Mouse (Mus musculus) forebrain, embryonic 12.5 days (tissue): ENCODE results near the gene Hdc. TPM values are rescaled to one million over a fixed set of nuclear protein-coding genes. Genes with fewer than 3 reads are reported as not detected.

Experiments used
- ATAC-seq: fragments of 200-750 bp; cut with Nextera tagmentation; 2 replicates; pipeline ENCODE4 v1.8.0; 2017; ENCODE audit warnings: moderate TSS enrichment; ENCODE audit not compliant: low FRiP score
- H3K27ac ChIP-seq: fragments of 300-500 bp; sonication (generic); 2 replicates; pipeline ENCODE4 v1.5.1; 2016; ENCODE audit warnings: mild to moderate bottlenecking
- H3K27me3 ChIP-seq: fragments of 300-500 bp; sonication (generic); 2 replicates; pipeline ENCODE4 v1.6.1; 2016; ENCODE audit warnings: mild to moderate bottlenecking
- H3K36me3 ChIP-seq: fragments of 300-500 bp; sonication (generic); replicated peaks from 2 replicates; pipeline ENCODE4 v1.6.1; 2016; ENCODE audit warnings: mild to moderate bottlenecking
- H3K4me1 ChIP-seq: fragments of 300-500 bp; sonication (generic); 2 replicates; pipeline ENCODE4 v1.6.1; 2016
- H3K4me2 ChIP-seq: fragments of 300-500 bp; sonication (generic); 2 replicates; pipeline ENCODE4 v1.6.1; 2016; ENCODE audit warnings: mild to moderate bottlenecking, moderate library complexity
- H3K4me3 ChIP-seq: fragments of 300-500 bp; sonication (generic); replicated peaks from 2 replicates; pipeline ENCODE4 v1.5.1; 2016; ENCODE audit warnings: mild to moderate bottlenecking
- H3K9ac ChIP-seq: fragments of 300-500 bp; sonication (generic); 2 replicates; pipeline ENCODE4 v1.6.1; 2016; ENCODE audit warnings: mild to moderate bottlenecking
- H3K9me3 ChIP-seq: fragments of 300-500 bp; sonication (generic); 2 replicates; pipeline ENCODE4 v1.6.1; 2016
- WGBS: fragments of 180-500 bp; shearing (Covaris S2); methylation state at CpG from one replicate; pipeline ENCODE4 v1.1.7; 2016; 5-methylcytosine and 5-hydroxymethylcytosine counted together
- polyA plus RNA-seq: library from polyadenylated mRNA; unstranded; fragments of >200 nt; fragmentation: Nextera tagmentation; extraction: Ambion mirVana; gene quantifications from 2 replicates; pipeline ENCODE4 v1.2.1, GENCODE M21; 2016

Hdc gene
- 0.90 and 0.91 TPM in 2 replicates for polyA plus RNA-seq

DNA sequence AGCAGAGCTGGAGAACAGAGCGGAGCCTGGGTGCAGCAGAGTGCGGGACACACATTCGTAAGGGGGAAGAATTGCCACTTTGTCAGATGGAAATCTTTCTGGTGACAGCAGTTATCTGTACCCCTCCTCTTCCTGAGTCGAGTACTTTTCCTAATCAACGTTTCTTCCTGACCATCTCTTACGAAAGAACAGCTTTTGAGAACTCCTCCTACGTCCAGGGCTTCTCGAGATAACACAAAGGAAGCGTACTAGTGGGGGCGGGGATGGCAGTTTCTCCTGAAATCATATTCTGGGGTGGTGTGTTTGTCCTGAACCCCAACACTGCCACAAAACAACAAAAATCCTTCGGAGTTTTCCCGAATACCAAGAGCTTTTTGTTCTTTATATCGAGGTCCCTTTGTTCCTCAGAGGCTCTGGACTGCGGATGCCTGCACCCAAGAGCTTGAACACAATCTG lies at the start of gene Hdc:
Gene Hdc, minus strand, starts transcription at position 51 of the 456 bp plus-strand sequence.
- no peak for ATAC-seq
- H3K27ac ChIP-seq = 0 out of 2 replicates have a peak within 1 kb of the TSS, but pooled peaks have one; percentile 4

DNA sequence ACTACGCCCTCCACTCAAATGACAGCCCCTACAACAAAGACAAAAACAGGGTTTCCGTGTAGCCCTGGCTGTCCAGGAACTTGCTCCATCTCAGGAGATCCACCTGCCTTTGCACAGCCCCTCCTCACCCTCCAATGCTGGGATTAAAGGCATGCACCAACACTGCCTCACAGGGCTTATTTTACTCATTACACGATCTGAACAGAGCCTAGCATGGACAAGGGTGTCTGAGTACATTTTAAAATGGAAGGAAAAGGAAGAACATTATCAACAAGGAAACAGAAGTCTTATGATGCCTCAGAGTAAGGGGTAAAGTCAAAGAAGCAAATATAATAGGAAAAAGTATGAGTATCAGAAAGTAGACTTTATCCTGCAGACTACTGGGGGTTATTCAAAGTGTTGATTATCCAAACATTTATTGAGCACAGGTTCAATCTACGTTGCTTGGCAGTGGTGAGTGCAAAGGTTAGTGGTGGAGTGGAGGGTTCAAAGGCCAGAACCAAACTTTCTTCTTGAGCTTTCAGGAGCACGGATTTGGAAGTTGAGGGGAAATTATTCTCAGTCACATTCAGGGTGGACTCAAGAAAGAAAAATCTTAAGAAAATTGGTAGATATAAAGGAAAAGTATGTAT lies 49.6 kb upstream of the Hdc start:
- Histone ChIP-seq H3K4me3 (no peak overlapping the region), H3K27ac (no peak overlapping the region), H3K4me1 (peaks cover 20% of the 10 kb centered on the region), H3K27me3 (no peaks in the 10 kb centered on the region), H3K4me2 (no peak overlapping the region), H3K9ac (no peak overlapping the region), H3K9me3 (no peaks in the 10 kb centered on the region), H3K36me3 (no peaks in the 10 kb centered on the region)
- 92% methylated on average over 5 of the region's 5 CpGs for WGBS
- ATAC-seq = no peak

More for the DNA sequence above, at the start of gene Hdc:
- 76% methylated on average over 14 of the region's 14 CpGs for WGBS
- H3K27me3 ChIP-seq = no peaks in the 10 kb centered on the region
- no peaks in the 10 kb centered on the region for H3K36me3 ChIP-seq
- peaks cover 8% of the 10 kb centered on the region; the same call in 1 of the 2 replicates for H3K4me1 ChIP-seq
- H3K4me3 ChIP-seq = no peak within 1 kb of the TSS
- H3K9me3 ChIP-seq = no peaks in the 10 kb centered on the region
- no peak within 1 kb of the TSS for H3K4me2 ChIP-seq
- no peak within 1 kb of the TSS for H3K9ac ChIP-seq

DNA sequence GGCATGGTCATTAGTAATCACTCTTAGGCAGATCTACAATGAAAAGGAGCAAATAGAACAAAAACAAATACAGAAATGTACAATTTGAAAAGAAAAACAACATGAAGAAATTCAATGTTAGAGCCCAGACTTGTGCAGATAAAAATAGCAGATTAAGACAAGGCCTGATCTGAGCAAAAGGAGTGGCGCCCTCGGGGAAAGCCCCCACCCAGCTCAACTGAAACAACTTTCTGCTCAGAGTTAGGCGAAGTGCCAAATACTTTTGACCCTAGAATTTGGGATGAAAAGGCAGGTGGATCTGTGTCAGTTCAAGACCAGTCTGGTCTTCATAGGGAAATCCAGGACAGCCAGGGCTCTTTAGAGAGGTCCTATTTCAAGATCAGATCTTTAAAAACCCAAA lies 46.9 kb upstream of the Hdc start:
- no peak for ATAC-seq
- H3K9me3 ChIP-seq = no peaks in the 10 kb centered on the region
- H3K36me3 ChIP-seq = no peaks in the 10 kb centered on the region
- 93% methylated on average over 3 of the region's 3 CpGs for WGBS
- no peaks in the 10 kb centered on the region for H3K27me3 ChIP-seq
- H3K4me2 ChIP-seq = no peak overlapping the region
- H3K9ac ChIP-seq = no peak overlapping the region
- no peak overlapping the region for H3K4me3 ChIP-seq
- no peaks in the 10 kb centered on the region for H3K4me1 ChIP-seq
- no peak overlapping the region for H3K27ac ChIP-seq

- Histone ChIP-seq H3K4me1 (no peaks in the 10 kb centered on the region), H3K36me3 (no peaks in the 10 kb centered on the region), H3K9ac (no peak overlapping the region), H3K27me3 (no peaks in the 10 kb centered on the region), H3K9me3 (no peaks in the 10 kb centered on the region), H3K4me3 (no peak overlapping the region), H3K4me2 (no peak overlapping the region), H3K27ac (no peak overlapping the region)
- WGBS = 68% methylated on average over 4 of the region's 4 CpGs
- ATAC-seq = no peak
Observed at GRCm38 (mm10) chr2:126663481-126663880, 44.4 kb upstream of the Hdc start.

GRCm38 (mm10) chr2:126652929-126653328 lies 33.8 kb upstream of the Hdc start:
- Histone ChIP-seq H3K36me3 (peaks cover 50% of the 10 kb centered on the region), H3K4me3 (no peak overlapping the region), H3K27me3 (no peaks in the 10 kb centered on the region), H3K27ac (no peak overlapping the region), H3K4me2 (no peak overlapping the region), H3K9me3 (no peaks in the 10 kb centered on the region), H3K9ac (no peak overlapping the region), H3K4me1 (no peaks in the 10 kb centered on the region)
- ATAC-seq = no peak
- WGBS = 83% methylated on average over 4 of the region's 4 CpGs

- WGBS = 96% methylated on average over 3 of the region's 3 CpGs
- no peak overlapping the region for H3K27ac ChIP-seq
- peaks cover 64% of the 10 kb centered on the region for H3K36me3 ChIP-seq
- H3K27me3 ChIP-seq = no peaks in the 10 kb centered on the region
- H3K4me3 ChIP-seq = no peak overlapping the region
- ATAC-seq = no peak
- H3K4me1 ChIP-seq = no peaks in the 10 kb centered on the region
- H3K9me3 ChIP-seq = no peaks in the 10 kb centered on the region
- H3K9ac ChIP-seq = no peak overlapping the region
- no peak overlapping the region for H3K4me2 ChIP-seq
Observed at GRCm38 (mm10) chr2:126647762-126648161, 28.7 kb upstream of the Hdc start.

GRCm38 (mm10) chr2:126646461-126646860 lies 27.4 kb upstream of the Hdc start:
- ATAC-seq = no peak
- no peak overlapping the region for H3K9ac ChIP-seq
- peaks cover 63% of the 10 kb centered on the region for H3K36me3 ChIP-seq
- H3K4me2 ChIP-seq = no peak overlapping the region
- H3K4me1 ChIP-seq = no peaks in the 10 kb centered on the region
- H3K27ac ChIP-seq = no peak overlapping the region
- WGBS = 94% methylated on average over 5 of the region's 5 CpGs
- no peaks in the 10 kb centered on the region for H3K9me3 ChIP-seq
- no peak overlapping the region for H3K4me3 ChIP-seq
- no peaks in the 10 kb centered on the region for H3K27me3 ChIP-seq

DNA sequence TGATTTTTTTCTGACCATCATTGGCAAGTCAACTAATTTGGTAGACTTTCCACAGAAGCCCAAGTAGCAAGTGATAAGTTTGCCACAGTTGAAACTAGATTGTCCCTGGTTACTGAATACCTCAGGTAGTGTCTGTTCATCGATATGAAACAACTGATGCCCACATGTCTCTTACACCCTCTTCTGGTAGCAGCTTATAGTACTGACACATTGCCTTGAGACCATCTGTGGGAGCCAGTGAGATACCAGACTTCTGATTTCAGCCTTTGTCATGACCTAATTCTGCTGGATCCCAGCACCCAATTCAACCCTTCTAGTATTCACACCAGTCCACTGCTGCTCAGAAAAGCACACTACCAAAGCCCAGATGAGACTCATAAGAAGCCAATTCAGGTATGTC lies 25.7 kb upstream of the Hdc start:
- 95% methylated on average over 1 of the region's 1 CpGs for WGBS
- ATAC-seq = no peak
- Histone ChIP-seq H3K4me2 (no peak overlapping the region), H3K36me3 (peaks cover 70% of the 10 kb centered on the region), H3K4me1 (no peaks in the 10 kb centered on the region), H3K9ac (no peak overlapping the region), H3K4me3 (no peak overlapping the region), H3K27me3 (no peaks in the 10 kb centered on the region), H3K27ac (no peak overlapping the region), H3K9me3 (no peaks in the 10 kb centered on the region)

- H3K4me3 ChIP-seq = no peak overlapping the region
Observed at GRCm38 (mm10) chr2:126640298-126640697, 21.2 kb upstream of the Hdc start.

DNA sequence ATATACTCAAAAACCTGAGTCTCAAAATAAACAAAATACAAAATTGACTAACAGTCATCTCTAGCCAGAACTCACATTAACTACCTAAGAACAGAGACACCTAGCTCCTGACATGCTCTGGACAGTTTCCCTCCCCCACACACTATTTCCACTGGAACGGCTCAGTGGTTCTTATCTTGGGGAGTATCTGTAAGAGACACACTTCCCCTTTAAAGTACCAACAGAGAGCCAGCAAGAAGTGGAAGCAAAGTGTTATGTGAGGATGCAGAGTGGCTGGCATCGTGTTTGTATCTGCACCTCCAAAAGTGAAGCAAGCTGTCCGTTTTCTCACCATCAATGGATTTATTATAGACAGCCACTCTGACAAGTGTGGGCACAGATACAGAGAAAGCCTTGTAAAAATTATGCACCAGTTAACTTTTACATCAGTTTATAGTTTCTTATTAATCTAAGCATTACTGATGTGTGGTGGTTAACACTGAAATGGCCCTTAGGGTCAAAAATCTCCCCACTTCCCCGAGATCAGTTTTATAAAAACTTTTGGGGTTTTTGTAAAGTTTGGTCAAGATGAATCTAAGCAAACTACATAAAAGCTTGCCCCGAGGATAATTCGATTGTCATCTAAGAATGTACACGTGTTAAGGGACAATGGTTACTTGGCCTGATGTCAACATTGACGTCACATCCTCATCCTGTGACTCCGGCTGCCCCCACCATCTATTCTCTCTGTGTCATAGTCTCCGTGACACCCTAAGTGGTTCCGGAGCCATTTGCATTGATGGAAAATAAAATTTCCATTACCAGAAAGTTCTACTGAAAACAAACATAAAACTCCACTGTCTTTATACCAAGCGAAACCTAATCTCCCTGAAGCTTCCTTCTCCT lies 17.1 kb upstream of the Hdc start:
- Histone ChIP-seq H3K9ac (no peak overlapping the region), H3K27ac (no peak overlapping the region), H3K36me3 (peaks cover 52% of the 10 kb centered on the region), H3K4me2 (no peak overlapping the region), H3K27me3 (no peaks in the 10 kb centered on the region), H3K9me3 (no peaks in the 10 kb centered on the region), H3K4me1 (no peaks in the 10 kb centered on the region), H3K4me3 (no peak overlapping the region)
- WGBS = 86% methylated on average over 12 of the region's 12 CpGs
- no peak for ATAC-seq

More at GRCm38 (mm10) chr2:126640298-126640697, 21.2 kb upstream of the Hdc start:
- WGBS = 88% methylated on average over 2 of the region's 2 CpGs
- no peak for ATAC-seq
- peaks cover 71% of the 10 kb centered on the region for H3K36me3 ChIP-seq
- H3K27me3 ChIP-seq = no peaks in the 10 kb centered on the region
- H3K4me2 ChIP-seq = no peak overlapping the region
- no peak overlapping the region for H3K9ac ChIP-seq
- no peaks in the 10 kb centered on the region for H3K4me1 ChIP-seq
- H3K27ac ChIP-seq = no peak overlapping the region
- H3K9me3 ChIP-seq = no peaks in the 10 kb centered on the region

DNA sequence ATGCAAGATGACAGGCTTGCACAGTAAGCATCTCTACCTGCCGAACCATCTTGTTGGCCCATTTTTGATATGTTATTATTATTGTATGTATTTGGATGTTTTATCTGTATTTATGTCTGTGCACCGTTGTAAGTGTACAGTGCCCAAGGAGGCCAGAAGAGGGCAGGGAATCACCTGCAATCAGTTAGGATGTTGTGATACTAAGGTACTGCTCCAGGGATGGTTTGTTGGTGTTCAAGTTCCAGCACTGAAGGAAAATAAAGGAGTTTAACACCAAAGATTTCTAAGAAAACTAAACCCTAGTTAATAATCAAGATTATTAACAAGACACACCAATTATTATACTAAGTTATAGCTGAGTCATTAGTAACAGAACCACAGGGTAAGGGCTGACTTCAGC lies 14.1 kb upstream of the Hdc start:
- WGBS = 93% methylated on average over 2 of the region's 2 CpGs
- H3K27me3 ChIP-seq = no peaks in the 10 kb centered on the region
- no peak overlapping the region for H3K9ac ChIP-seq
- H3K4me1 ChIP-seq = no peaks in the 10 kb centered on the region
- H3K9me3 ChIP-seq = no peaks in the 10 kb centered on the region
- no peak overlapping the region for H3K27ac ChIP-seq
- H3K4me3 ChIP-seq = no peak overlapping the region
- H3K36me3 ChIP-seq = peaks cover 46% of the 10 kb centered on the region
- ATAC-seq = no peak
- no peak overlapping the region for H3K4me2 ChIP-seq

DNA sequence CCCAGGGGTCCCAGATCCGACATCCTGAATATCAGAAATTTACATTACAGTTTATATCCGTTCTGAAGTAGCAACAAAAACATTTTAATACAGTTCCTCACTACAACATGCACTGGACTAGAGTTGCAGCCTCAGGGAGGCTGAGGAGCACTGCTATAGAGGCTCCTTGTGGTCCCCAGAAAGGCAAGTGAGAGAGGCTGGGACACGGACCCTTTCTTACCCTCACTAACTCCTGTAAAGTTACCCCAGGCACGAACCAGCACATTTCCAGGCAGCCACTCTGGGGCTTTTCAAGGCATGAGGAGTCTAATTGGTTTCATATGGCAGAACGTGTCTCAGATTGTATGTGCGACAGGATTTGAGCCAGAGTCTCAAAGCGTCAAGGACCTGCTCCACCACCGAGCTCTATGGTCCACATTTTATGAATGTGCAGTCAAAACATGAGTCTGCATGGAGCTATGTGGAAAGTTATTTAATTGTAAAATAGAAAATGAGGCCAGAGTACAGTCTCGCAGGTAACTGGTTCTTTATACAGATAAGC lies 9.4 kb upstream of the Hdc start:
- Histone ChIP-seq H3K27ac (no peak overlapping the region), H3K4me3 (no peak overlapping the region), H3K4me1 (0 out of 2 replicates have a peak, but pooled peaks cover 3% of the 10 kb centered on the region), H3K4me2 (no peak overlapping the region), H3K9me3 (no peaks in the 10 kb centered on the region), H3K9ac (no peak overlapping the region), H3K36me3 (peaks cover 35% of the 10 kb centered on the region), H3K27me3 (no peaks in the 10 kb centered on the region)
- ATAC-seq = no peak
- WGBS = 85% methylated on average over 9 of the region's 9 CpGs
